Mouse (Mus musculus): Measurements from ENCODE around the gene Gse1.

DNA sequence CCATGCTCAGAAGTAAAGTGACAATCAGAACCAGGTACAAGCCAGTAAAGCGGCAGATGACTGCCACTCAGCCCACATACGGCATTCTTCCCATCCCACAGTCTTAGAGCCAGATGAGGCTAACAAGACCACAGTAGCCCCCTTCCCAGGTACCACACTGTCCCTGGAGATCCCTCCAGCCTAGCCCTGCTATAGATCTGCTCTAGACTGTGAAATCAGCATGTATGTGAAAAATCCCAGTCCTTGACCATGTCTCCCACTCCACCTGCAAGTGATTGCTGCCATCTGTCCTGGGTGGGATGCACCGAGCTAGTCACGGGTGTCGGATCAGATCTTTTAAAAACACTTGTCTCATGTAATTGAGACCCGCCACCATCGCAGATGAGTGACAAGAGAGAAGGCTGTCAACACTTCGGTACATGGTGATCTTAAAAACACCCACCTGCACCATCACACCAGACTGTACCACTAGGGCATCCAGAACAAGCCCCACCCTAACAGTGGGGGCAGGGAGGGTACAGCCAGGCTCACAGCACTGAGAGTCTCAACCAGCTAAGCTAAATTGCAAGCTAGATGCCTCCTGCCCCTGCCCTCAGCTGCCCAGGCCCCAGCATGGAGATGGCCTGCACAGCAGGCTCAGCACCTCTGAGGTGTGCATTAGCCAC lies 352.2 kb downstream of the Gse1 start:
- TF ChIP-seq POLR2A (IDR thresholded peaks at IDR 0.05; ENCODE audit: borderline replicate concordance, extremely low read depth, insufficient read depth, insufficient read length, poor library complexity, severe bottlenecking): no peak
- TF ChIP-seq CTCF (IDR thresholded peaks at IDR 0.05; ENCODE audit: borderline replicate concordance, extremely low read depth, insufficient read depth, insufficient read length): no peak

Data from brain, embryonic 14.5 days (tissue).